Mouse (Mus musculus): Measurements from ENCODE around the gene B4galt1. TPM values are rescaled to one million over a fixed set of nuclear protein-coding genes. Genes with fewer than 3 reads are reported as not detected.

The B4galt1 gene
- polyA plus RNA-seq, 1 experiment from 2014 or later = 53.7 TPM

DNA sequence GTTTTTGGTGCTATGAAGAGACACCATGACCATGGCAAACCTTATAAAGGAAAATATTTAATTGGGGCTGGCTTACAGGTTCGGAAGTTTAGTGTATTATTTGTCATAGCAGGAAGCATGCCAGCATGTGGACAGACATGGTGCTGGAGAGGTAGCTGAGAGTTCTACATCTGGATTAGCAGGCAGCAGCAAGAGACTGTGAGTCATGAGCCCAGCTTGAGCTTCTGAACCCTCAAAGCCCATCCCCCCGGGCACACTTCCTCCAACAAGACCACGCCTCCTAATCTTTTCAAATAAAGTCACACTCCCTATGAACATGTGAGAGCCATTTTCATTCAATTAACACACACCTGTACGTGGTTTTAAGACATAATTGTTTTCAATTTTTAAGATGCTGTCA is 77.4 kb downstream of the B4galt1 start:
- 75% methylated on average over 4 of the region's 4 CpGs for WGBS
- H3K4me1 ChIP-seq (replicated peaks) = peaks cover 21% of the 10 kb centered on the region
- no peaks in the 10 kb centered on the region for H3K36me3 ChIP-seq
- no peak overlapping the region for H3K4me3 ChIP-seq
- no peak overlapping the region for H3K4me2 ChIP-seq
- H3K9me3 ChIP-seq (replicated peaks) = no peaks in the 10 kb centered on the region
- no peaks in the 10 kb centered on the region for H3K27me3 ChIP-seq
- ATAC-seq (replicated peaks; ENCODE audit: insufficient number of reproducible peaks, insufficient read depth, low FRiP score, low read depth) = no peak
- H3K27ac ChIP-seq = no peak overlapping the region
- H3K9ac ChIP-seq = no peak overlapping the region

GRCm38 (mm10) chr4:40774279-40775259 is 79.2 kb downstream of the B4galt1 start:
- H3K27ac ChIP-seq = peak overlapping the region; percentile 8; the same call in 1 of the 2 replicates
- H3K36me3 ChIP-seq = no peaks in the 10 kb centered on the region
- H3K27me3 ChIP-seq = no peaks in the 10 kb centered on the region
- H3K4me3 ChIP-seq = peak overlapping the region; percentile 32
- no peaks in the 10 kb centered on the region for H3K9me3 ChIP-seq (replicated peaks)
- H3K4me1 ChIP-seq (replicated peaks) = peaks cover 16% of the 10 kb centered on the region
- 12% methylated on average over 12 of the region's 12 CpGs for WGBS
- H3K9ac ChIP-seq = peak overlapping the region; percentile 40; the same call in 1 of the 2 replicates
- peak; percentile 49; the same call in 1 of the 2 replicates for ATAC-seq (replicated peaks; ENCODE audit: insufficient number of reproducible peaks, insufficient read depth, low FRiP score, low read depth)
- peak overlapping the region; percentile 68 for H3K4me2 ChIP-seq

DNA sequence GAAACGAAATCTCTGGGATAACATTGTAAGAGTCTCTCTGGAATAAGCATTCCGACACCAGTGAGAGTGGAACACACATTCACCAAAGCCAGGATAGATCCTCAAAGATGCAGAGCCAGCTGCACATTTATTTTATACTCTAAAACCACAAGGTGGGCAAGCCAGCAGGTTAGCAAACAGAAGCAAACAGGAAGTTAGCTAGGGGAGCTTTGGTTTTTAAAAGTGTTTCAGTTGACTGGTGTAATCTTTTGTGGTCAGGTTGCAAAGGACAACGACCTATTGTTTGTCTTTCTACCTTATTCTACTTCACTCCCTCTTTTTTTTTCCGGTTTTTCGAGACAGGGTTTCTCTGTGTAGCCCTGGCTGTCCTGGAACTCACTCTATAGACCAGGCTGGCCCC is 93.9 kb downstream of the B4galt1 start:
- no peak for ATAC-seq (replicated peaks; ENCODE audit: insufficient number of reproducible peaks, insufficient read depth, low FRiP score, low read depth)
- WGBS = 44% methylated on average over 5 of the region's 5 CpGs
- H3K27ac ChIP-seq = no peak overlapping the region

GRCm38 (mm10) chr4:40757780-40758420 is 95.9 kb downstream of the B4galt1 start, which contains the start of gene Smu1:
Gene Smu1, minus strand, starts transcription at chr4:40757923.
- ATAC-seq (replicated peaks; ENCODE audit: insufficient number of reproducible peaks, insufficient read depth, low FRiP score, low read depth) = peak; percentile 97
- H3K4me2 ChIP-seq = peak within 1 kb of the TSS; percentile 80
- peak within 1 kb of the TSS; percentile 89 for H3K9ac ChIP-seq
- H3K9me3 ChIP-seq (replicated peaks) = no peaks in the 10 kb centered on the region
- peaks cover 28% of the 10 kb centered on the region for H3K36me3 ChIP-seq
- peak within 1 kb of the TSS; percentile 65 for H3K27ac ChIP-seq
- peak within 1 kb of the TSS; percentile 99 for H3K4me3 ChIP-seq
- no peaks in the 10 kb centered on the region for H3K27me3 ChIP-seq
- under 1% methylated on average over 40 of the region's 40 CpGs for WGBS
- H3K4me1 ChIP-seq (replicated peaks) = peaks cover 5% of the 10 kb centered on the region

More for the DNA sequence above, 93.9 kb downstream of the B4galt1 start:
- Histone ChIP-seq H3K9me3 (replicated peaks) (no peaks in the 10 kb centered on the region), H3K4me2 (no peak overlapping the region), H3K27me3 (no peaks in the 10 kb centered on the region), H3K9ac (no peak overlapping the region), H3K4me3 (no peak overlapping the region), H3K4me1 (replicated peaks) (peaks cover 5% of the 10 kb centered on the region), H3K36me3 (peaks cover 9% of the 10 kb centered on the region)

- Histone ChIP-seq H3K4me2 (peak overlapping the region; percentile 80), H3K27ac (peak overlapping the region; percentile 65), H3K36me3 (peaks cover 33% of the 10 kb centered on the region), H3K9ac (peak overlapping the region; percentile 89), H3K27me3 (no peaks in the 10 kb centered on the region), H3K4me3 (peak overlapping the region; percentile 99), H3K9me3 (replicated peaks) (no peaks in the 10 kb centered on the region), H3K4me1 (replicated peaks) (peaks cover 5% of the 10 kb centered on the region)
- ATAC-seq (replicated peaks; ENCODE audit: insufficient number of reproducible peaks, insufficient read depth, low FRiP score, low read depth) = peak; percentile 80
- WGBS = under 1% methylated on average over 39 of the region's 39 CpGs
Observed at GRCm38 (mm10) chr4:40757157-40757779, 96.5 kb downstream of the B4galt1 start.

Small RNAs within 50 kb of the gene (microRNA-seq; reads per million reads assigned to microRNA genes)
- not detected for gene Gm24112
- gene Gm25931 = not detected
- not detected for gene Mir5123

Other genes starting within 250 kb of the B4galt1 start
- gene Aptx, start 150.8 kb downstream of the B4galt1 start, polyA plus RNA-seq (2015; fragmentation: Nextera tagmentation; extraction: Ambion mirVana) = 21.9 and 27.0 TPM in 2 replicates
- gene Dnaja1, start 131.9 kb downstream of the B4galt1 start, polyA plus RNA-seq (2015; fragmentation: Nextera tagmentation; extraction: Ambion mirVana) = 241 and 250 TPM in 2 replicates
- gene Smu1, start 96.1 kb downstream of the B4galt1 start, polyA plus RNA-seq (2015; fragmentation: Nextera tagmentation; extraction: Ambion mirVana) = 83.8 and 101 TPM in 2 replicates
- gene Spink4, start 66.0 kb upstream of the B4galt1 start, polyA plus RNA-seq (2015; fragmentation: Nextera tagmentation; extraction: Ambion mirVana) = 4.8 and 8.2 TPM in 2 replicates
- gene Bag1, start 94.3 kb upstream of the B4galt1 start, polyA plus RNA-seq (2015; fragmentation: Nextera tagmentation; extraction: Ambion mirVana) = 179 and 181 TPM in 2 replicates
- 73.8 and 73.9 TPM in 2 replicates for gene Chmp5, start 94.4 kb upstream of the B4galt1 start, polyA plus RNA-seq (2015; fragmentation: Nextera tagmentation; extraction: Ambion mirVana)
- 45.2 and 57.4 TPM in 2 replicates for gene Nfx1, start 116.9 kb upstream of the B4galt1 start, polyA plus RNA-seq (2015; fragmentation: Nextera tagmentation; extraction: Ambion mirVana)
- gene Aqp7, start 194.1 kb upstream of the B4galt1 start, polyA plus RNA-seq (2015; fragmentation: Nextera tagmentation; extraction: Ambion mirVana) = 0.44 and 0.87 TPM in 2 replicates
- gene Aqp3, start 244.2 kb upstream of the B4galt1 start, polyA plus RNA-seq (2015; fragmentation: Nextera tagmentation; extraction: Ambion mirVana) = 0.49 and 3.1 TPM in 2 replicates